Mouse (Mus musculus) stomach, postnatal 0 days (tissue): ENCODE results near the gene AL732309.1.

Source experiments
- CTCF ChIP-seq: IDR thresholded peaks from 2 replicates; pipeline ENCODE4 v1.5.1; 2016; ENCODE audit warnings: antibody characterized with exemption, low read depth, mild to moderate bottlenecking, moderate library complexity
- EP300 ChIP-seq: optimal IDR thresholded peaks from 2 replicates; pipeline ENCODE3; 2016; ENCODE audit warnings: antibody characterized with exemption

DNA sequence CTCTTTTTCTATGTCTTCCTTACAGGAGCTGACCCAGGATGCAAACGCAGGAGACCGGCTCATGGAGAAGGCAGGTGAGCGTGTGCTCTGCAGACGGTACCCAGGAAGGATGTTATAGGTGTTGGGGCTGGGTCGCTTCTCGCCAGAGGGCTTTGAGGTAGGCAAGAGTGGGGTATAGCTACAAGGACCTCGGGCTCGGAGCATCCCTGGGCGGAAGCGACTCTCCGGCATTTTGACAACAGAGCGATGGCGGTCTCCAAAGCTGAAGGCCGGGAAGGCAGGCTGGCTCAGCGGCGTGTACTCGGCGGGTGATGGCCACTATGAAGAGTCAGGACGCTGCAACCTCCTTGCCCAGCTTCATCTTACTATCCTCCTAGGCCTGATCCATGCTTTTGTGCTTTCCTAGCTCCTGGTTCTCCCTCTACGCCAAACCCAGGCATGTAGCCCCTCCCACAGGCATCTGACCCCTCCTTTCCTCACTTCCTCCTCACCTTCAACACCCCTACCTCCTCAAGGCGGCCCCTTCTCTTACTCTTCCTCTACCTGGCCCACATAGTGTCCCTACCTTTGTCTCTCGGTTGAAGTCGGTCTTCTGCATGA is 33.3 kb downstream of the AL732309.1 start:
- no peak for TF ChIP-seq CTCF
- no peak for TF ChIP-seq EP300
